Mouse (Mus musculus) embryo, embryonic 11 days (tissue): ENCODE data around the gene Cables2.
"Not testable (repeated sequence)": the region's sequence is repeated elsewhere in the genome, so short reads cannot be mapped to it uniquely, and the experiment has no call there.

Source experiments
- DNase-seq: peaks from one replicate; pipeline ENCODE4 v3.0.0-alpha.2; 2015

The Cables2 gene

DNA sequence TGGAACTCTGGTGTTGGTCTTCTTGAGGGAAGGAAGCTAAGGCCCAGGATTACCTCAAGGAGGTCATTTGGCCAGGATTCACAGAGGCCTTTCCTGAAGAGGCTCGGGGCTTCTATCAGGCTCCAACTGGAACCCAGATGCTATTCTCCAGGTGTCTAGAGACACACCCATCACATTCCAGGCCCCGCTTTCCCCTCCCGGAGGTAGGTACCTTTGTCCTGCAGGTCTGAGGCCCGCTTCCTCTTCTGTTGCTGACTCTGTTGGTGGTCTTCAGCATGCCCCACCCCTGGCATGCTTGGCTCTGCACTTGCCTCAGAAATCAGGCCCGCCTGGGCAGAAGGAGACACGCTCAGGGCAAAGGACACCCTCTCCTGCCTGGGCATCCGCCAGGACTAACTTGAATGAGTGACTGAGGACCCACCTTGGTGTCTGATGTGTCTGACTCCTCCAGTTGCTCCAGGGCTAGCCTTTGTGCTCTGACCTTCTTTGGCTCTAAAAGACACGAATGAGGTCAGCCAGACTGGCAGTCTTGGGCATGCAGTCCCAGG, 4.6 kb upstream of the Cables2 start:
- no peak for DNase-seq

DNA sequence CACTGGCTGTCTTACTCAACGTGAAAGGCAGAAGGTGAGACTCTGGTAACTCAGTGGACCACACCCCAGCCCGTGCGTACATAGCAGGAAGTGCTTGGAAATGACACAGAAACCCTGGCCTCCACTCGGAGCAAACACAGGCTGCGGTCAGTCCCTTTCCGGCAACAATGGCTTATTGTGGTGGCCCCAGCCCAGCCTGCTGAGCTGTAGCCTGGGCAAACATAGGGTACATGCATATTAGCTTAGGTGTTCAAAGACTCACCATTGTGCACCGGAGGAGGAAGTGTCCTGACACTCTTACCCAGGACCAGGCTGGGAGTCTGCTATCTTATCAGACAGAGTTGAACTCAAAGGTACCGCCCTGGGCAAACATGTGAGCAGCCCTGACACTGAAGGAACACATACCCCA, 3.6 kb upstream of the Cables2 start:
- DNase-seq = no peak

DNA sequence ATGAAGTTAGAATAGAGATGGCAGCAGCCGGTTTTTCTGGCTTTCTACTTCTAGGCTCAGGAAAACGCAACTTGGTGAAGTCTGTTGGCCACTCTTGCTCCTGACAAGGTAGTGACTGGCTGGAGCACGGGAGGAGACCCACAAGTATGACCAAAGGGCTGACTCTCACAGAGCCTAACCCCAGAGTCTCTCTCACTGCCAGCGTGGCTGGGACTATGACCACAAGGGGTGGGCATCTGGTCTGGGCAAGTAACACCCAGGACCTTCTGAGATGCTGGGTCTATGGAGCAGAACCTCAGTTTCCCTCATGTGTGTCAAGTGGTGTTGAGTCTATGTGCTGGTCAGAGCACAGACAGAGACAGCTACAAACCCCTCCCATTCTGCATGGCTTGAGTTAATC, 3.1 kb upstream of the Cables2 start:
- DNase-seq = no peak

DNA sequence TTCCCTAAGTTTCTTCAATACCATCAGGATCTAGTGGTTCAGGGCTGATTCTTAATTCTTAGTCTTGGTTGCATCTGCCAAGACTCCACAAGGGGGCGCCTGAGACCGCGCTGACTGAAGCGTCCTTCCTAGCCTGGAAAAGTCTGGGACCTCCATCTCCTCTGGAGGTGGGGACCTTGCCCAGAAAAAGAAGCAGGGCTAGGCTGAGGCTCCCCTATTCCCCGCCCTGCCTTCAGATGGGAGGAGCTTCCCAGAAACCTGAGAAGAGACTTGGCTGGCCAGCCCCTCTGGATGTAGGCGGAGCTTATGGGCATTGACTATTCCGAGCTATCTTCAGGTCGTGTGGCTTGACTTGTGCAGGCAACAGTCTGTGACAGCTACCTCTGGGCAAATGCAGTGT, 2.5 kb upstream of the Cables2 start:
- peak; percentile 90 for DNase-seq

DNA sequence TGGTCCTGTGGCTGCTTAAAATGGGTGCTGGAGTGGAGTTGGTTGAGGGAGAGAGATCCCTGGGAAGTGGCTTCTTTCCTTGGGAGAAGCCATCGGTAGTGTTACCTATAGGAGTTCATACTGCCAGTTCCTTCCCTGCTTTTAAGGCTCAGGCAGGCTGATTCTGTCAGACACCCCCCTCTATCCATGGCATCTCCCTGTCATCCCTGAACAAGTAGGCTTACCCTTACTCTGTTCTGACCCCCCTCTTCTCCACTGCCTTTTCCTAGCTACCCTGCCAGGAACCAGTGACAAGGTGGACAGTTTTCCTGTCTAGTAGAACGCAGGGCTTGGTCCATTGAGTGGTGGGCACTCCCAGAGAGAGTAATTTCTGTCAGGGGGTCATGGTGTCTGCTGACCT, 1.2 kb upstream of the Cables2 start:
- DNase-seq = no peak

DNA sequence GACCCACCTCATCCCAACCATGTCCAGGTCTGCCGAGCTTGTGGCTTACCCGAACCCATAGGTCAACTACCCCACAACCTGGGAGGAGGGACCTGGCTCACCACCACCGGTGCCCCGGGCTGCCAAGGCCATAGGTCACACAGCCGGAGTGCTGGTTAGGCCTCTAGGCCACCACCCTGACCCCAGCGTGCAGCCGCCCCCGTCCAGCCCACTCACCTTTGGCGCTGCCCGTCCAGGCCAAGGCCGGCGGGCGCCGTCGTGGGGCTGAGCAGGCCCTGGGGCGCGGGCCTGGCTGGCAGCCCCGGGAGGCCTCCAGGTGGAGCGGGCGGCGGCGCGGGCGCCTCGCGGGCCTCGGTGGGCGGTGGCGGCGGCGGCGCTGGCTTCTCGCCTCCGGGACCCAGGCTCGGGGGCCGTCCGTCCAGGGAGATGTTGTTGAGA, 393 bp downstream of the Cables2 start:
- DNase-seq = no peak

DNA sequence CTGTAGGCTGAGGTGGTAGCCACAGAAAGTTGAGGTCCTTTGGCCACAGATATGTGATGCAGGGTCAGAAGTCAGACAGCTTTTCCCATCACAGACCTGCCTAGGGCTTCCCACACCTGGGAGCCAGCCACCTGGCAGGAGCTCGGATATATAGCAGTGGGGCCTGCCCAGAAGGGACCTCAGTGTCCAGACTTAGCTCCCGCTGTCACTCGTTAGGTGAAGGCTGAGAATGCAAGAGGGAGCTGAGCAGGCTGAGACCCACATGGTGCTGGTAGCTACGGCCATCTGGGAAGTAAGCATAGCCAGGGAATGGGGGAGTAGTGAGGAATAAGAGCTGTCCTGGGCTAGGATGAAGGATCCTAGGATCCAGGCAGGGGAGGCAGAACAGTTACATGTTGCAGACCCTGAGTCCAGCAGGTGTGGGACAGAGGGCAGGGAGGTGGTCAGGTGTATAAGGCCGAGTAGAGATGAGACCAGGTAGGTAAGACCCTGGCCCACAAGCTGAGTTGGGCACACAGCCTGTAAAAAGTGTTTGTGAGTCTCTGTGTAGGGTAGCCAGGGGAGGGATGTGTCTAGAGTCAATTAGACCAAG, 1.4 kb downstream of the Cables2 start:
- DNase-seq = no peak

DNA sequence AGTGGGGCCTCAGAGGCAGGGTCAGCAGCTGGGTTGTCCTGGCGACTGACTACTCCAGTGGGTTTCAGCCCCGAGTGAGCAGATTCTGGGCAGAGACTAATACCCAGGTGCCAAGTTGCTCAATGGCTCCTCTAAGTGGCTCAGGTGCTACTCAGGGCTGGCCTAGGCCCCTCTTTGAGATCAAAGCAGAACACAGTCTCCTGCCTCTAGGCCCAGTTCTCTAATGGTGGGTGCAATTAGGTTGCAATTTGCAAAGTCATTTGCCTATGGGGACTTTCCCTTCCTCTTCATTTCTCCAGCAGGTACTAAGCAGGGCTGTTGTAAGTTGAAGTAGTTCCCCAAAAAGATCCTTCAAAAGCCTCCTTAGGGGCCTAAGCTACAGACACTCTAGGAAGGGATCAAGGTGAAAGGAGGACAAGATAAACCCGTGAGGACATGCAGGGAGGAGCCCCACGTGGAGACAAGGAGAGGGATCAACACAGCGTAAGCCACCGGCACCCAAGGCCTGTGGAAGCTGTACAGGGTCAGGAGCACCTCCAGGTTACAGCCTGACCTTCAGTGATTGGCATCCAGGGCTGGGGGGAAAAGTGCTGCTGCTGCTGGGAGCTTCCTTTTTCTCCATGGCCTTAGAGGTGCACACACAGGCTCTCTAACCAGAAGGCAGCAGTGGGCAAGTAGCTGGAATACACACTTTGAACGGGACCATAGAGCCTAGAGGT, 2.6 kb downstream of the Cables2 start:
- no peak for DNase-seq

DNA sequence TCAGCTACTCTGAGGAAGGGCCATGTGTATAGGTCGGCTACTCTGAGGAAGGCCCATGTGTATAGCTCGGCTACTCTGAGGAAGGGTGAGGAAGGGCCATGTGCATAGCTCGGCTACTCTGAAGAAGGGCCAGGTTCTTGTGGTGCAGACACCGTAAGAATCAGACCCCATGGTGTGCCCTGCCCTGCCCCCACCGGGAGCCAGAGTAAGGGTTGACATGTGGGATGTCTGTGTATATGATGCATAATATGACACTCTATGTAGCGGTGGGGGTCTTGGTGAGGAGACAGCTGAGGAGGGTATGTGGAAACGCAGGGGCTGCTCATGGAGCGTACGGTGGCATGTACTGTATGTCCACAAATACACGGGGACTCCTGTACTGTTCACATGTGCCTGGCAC, 4.0 kb downstream of the Cables2 start:
- DNase-seq = no peak

DNA sequence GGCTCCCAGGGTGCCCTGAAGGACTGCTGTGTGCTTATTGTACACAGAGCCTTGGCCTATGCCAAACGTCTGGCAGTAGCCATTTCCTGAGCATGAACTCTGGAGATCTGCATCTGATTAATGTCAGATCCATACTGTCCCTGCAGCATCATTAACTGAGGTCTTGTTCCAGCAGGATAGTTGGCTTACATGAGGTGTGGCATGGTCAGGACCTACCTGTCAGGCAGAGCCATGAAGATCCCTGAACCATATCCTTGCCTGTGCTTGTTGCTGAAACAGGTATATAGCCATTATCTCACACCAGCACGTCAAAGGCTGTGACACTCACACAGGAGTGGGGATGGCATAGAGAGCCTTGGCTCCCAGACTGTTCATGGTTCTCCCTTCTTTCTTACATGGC, 5.3 kb downstream of the Cables2 start:
- no peak for DNase-seq

DNA sequence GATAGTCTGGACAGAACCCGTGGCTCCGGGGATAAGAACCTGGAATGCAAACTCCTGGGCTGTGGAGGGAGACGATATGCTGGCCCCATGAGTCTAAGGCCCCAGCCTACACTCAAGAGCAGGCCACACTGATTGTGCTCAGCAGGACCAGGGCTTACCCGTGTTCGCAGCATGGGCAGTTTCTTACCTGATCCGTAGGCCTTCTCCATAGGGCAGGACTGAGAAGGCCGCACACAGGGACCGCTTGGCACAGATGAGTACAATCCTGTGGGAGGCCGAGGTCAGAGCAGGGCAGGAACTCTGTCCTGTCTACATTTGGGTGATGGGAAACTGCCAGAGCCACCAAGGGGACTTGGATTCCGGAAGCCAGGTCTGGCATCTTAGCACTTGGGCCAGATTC, 10.4 kb downstream of the Cables2 start:
- no peak for DNase-seq

DNA sequence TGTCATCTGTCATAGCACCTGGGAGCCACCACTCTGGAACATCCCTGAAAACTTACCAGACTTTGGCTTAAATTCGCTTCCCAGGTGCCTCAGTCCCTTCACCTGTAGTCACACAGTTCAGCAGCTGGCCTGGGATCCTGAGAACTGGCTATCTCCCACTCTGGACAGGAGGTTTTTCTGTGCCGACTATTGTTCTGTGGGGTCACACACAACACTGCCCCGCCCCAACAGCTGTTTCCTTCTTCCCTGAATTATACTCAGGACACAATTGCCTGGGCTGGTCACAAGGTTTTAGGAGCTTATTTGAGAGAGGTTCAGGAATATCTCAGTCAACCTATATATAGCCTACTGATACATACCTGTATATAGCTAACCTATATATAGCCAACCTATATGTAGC, 10.9 kb downstream of the Cables2 start:
- DNase-seq = no peak

DNA sequence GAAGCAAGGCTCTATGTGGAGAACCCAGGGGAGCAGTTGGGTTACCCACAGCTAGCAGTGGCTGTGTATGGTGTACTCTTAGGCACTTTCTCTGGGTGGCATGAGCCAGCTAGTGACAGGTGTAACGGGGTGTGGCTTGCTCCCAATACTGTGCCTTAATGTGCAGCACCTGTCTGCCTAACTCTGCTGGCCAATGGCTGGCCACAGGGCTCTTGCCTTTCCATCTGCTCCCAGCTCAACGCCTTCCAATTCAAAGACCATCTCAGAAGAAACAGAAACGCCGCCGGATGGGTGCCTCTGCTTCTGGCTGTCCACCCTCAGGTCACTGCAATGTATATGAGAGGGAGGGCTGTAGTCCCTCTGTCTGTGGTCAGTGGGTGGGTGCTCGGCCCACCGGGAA, 11.4 kb downstream of the Cables2 start:
- DNase-seq = no peak

DNA sequence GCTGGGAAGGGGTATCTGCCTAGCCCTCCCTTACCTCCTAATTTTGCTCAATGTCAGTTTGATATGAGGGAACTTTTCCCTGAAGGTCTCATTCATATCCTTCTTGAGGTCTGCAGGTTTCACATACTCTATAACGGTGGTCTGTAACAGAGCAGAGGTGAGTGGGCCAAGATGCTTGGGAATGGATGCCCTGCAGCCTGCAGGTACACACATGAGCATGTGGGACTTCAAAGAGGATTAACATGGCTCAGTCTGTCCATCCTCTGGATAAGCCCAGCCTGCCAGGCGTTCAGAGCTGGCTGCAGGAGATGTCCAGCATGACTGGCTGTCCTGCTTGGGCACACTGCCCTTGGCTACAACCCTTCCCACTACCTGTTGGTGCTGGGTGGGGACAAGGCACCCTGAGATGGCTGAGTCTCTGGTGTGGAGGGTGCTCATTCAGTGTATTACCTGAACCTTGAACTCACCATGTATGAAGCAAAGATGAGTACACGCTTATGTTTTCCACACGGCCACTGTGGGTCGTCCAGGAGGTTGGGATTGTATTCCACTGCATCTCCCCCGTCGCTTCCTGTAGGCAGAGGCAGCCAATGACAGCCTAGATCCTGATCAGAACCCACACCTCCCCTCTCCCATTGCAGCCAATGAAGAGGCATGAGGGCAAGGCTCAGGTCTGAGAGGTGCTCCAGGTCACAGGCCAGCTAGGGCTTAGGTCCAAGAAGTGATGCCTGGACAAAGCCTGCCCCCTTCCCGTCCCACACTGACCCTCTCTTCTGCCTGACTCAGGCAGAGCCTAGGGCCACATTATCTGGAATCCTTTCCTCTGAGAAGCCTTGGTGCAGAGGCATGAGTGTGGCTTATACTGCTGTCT, 12.5 kb downstream of the Cables2 start:
- DNase-seq = no peak

DNA sequence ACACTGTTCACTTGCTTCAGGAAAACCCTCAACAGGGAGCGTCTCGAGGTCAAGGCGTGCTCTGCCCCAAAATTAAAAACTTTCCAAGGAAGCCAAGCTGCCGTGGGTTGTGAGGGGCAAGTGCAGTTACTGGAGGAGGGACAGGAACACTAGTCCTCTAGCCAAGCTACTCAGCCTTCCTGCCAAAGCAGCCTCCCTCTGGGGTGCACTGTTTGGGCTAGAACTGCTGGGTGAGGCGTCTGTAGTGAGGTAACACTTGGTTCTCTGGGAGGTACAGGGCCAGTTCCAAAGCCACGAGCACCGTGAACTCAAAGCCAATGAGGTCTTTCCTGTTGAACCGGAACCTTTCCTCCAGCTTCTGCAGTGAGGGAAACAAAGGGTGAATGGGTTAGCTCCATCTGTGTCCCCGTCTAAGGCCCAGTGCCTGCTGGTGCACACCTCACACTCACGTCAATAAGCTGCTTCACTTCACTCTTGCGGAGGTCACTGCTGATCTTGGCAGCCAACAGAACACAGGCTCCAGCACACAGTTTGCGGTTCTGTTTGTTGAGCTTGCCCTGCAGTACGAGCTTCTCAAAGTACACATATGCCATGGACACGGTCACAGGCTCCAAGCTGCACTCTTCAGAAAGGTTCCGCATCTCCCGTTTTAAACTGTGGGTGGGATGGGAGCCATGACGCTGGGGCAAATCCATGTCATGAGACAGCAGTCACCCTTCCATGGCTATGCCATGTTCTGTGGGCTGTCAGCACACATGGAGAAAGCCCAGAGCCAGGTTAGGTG, 13.3 kb downstream of the Cables2 start:
- DNase-seq = not testable (repeated sequence)

DNA sequence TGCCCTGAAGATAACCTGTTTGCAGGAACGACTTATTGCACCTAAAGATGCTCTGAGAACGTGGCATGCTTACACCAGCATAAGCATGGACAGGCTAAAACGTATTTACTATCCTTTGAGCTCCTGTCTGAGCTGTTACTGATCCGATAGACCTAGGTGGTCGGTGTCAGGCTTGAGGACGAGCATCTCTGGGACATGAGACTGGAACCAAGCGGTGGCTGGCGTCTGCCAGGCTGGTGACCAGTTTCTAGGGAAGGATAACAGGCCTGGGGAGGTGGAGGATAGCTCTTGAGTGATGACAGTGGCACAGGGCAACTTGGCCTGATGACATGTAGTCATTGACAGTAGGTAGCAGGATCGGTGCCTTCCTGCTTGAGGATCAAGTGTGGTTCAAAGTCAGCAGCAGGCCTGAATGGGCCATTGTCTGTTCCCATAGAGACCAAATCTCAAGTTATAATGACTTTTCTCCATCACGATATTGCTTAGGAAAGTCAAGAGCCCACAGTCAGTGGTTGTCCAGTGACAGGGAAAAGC, 14.3 kb downstream of the Cables2 start:
- not testable (repeated sequence) for DNase-seq

DNA sequence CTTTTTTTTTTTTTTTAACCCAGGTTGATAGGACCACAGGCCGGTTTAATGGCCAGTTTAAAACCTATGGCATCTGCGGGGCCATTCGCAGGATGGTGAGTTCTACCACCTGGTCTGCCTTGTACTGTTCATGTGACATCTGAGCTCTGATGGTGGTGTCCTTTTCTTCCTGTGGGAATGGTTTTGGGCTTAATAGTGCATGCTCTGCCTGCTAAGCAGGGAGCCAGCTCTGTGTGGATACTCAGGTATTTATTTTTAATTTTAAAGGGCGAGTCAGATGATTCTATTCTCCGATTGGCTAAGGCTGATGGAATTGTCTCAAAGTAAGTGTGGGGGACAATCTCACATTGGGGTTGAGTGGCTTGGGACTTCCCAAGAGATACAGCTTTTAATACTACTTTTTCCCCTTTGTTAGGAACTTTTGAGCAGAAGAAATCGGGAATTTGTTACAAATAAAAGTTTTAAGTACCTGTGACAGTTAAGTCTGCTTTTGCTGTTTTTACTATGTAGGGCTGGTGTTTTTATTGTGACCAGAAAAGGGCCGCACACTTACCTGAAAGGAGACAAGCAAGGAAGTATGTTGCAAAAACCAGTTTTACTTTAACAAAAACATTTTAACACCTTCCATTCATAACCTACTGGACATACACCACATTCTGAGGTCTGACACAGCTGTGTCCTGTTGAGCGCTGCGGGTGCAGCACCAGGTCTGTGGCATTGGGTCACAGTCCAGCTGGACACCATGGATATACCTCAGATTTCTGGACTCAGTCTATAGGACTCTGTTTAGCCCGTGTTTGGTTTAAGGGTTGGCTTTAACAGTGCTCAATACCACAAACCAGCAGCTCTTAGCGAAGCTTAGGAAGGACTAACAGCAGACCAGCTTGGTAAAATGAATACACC, 15.1 kb downstream of the Cables2 start:
- DNase-seq = no peak

DNA sequence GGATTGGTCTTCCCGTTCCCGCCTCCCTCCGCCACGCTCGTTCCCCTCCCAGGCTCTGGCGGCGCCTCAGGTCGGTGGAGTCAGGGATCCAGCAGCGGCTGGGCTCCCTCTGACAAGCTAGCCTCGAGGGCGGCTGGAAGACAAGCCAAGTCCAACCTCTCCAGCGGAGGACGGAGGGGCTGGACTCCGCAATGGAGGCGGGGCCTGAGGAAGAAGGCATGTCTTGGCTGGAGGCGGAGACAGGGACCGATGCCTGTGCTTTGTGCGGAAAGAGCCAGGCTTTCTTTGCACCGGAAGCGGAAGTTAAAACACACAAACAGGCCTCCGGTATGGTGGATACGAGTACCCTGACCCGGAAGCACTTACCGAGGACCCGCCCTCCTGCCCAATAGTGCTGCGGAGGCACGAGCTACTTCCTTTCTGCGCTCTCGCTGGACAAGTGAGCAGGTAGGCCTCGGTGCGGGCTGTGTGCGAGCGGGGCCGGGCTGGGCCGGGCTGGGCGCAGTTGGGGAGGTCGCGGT, 16.2 kb downstream of the Cables2 start, which contains the start of gene Rps21:
TSS of gene Rps21 (plus strand) at position 377 of the 521 bp plus-strand sequence.
- DNase-seq = peak; percentile 99

DNA sequence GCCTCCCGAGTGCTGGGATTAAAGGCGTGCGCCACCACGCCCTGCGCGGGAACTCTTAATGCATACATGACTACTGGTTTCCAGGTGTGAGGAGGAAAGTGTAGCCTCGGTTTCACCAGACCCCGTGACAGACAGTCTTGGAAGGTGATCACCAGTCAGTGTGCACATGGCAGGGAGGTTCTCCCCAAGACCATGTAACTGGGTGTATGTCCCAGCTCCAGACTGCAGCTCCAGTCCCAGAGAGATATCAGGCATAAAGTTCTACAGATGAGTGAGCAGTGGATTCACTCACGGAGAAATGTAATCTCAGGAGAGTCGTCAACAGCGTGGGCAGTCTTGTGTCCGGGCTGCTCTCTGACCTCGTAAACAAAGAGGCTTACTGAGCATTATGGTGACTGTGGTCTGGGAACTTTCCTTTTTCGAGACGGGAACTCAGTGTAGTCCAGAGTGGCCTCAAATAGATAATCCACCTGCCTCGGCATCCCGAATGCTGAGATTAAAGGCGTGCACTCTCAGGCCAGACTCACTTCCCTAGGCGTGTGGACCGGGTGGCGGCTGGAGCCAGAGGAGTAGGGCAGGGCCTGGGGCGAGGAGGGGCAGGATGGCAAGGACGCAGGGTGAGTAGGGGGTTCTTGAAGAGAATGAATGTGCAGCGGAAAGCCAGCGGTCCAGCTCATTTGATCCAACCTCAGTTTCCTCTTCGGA, 16.8 kb downstream of the Cables2 start:
- DNase-seq = peak; percentile 23

DNA sequence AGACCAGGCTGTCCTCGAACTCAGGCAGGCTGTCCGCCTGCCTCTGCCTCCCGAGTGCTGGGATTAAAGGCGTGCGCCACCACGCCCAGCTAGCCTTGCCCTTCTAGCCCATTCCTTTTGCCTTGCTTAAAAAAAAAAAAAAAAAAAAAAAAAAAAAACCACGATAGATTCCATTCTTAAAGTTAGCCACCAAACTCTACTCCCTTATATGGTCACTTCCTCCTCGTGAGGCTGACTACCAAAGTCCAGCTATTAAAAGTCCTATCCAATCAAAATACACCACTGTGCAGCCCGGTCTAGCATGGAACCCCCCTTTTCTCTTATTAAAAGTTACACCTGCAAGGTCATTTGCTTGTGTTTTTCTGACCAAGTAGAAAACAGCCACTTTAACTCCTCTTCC, 17.6 kb downstream of the Cables2 start:
- DNase-seq = no peak
